Mouse (Mus musculus) myocyte (in vitro differentiated cells): ENCODE measurements around the gene Rrp1b.

Experiments used
- E2F4 ChIP-seq: IDR thresholded peaks from one replicate; pipeline ENCODE4 v1.6.1; 2011; ENCODE audit warnings: mild to moderate bottlenecking, control low read depth, moderate library complexity; ENCODE audit not compliant: insufficient read depth
- MAX ChIP-seq: IDR thresholded peaks from one replicate; pipeline ENCODE4 v1.6.1; 2011; ENCODE audit warnings: low read depth, mild to moderate bottlenecking, control low read depth
- POLR2A ChIP-seq: IDR thresholded peaks from one replicate; pipeline ENCODE4 v1.6.1; 2011; ENCODE audit warnings: low read depth, mild to moderate bottlenecking, control low read depth, moderate library complexity; ENCODE audit not compliant: insufficient read length
- POLR2AphosphoS2 ChIP-seq: IDR thresholded peaks from one replicate; pipeline ENCODE4 v1.6.1; 2011; ENCODE audit warnings: low read depth, control low read depth; ENCODE audit not compliant: insufficient read length
- SRF ChIP-seq: IDR thresholded peaks from one replicate; pipeline ENCODE4 v1.6.1; 2011; ENCODE audit warnings: low read depth; ENCODE audit not compliant: control insufficient read depth, insufficient read length
- TCF12 ChIP-seq: IDR thresholded peaks from one replicate; pipeline ENCODE4 v1.6.1; 2011; ENCODE audit warnings: mild to moderate bottlenecking, control low read depth; ENCODE audit not compliant: poor library complexity, insufficient read depth, severe bottlenecking
- USF1 ChIP-seq: IDR thresholded peaks from one replicate; pipeline ENCODE4 v1.6.1; 2011; ENCODE audit warnings: low read depth, mild to moderate bottlenecking, control low read depth, moderate library complexity

DNA sequence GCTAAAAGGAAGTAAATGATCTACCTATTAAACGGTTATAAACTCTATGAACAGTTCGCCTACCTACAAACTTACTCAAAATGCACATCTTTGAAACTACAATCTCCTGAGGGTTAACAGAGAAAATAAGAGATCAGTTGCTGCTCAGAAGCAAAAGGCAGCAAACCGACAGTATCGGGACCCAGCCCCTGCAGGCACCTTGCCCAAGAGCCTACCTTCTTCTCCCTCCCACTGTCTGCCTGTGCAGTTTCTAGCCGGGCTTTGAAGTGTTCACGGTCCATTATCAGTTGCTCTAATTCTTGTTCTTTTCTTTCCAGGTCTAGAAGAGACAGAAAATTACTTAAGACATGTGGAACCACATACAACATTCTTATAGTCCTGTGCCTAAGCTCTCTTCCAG is 13.3 kb upstream of the Rrp1b start:
- TF ChIP-seq POLR2AphosphoS2: no peak
- no peak for TF ChIP-seq POLR2A
- TF ChIP-seq SRF: no peak
- no peak for TF ChIP-seq E2F4
- no peak for TF ChIP-seq MAX
- no peak for TF ChIP-seq TCF12
- TF ChIP-seq USF1: no peak
